Mouse (Mus musculus) stomach, embryonic 14.5 days (tissue): ENCODE results near the gene Pde4d. TPM values are rescaled to one million over a fixed set of nuclear protein-coding genes. Genes with fewer than 3 reads are reported as not detected.
A peak's percentile ranks its signal among the peaks of the same experiment; 100 is the strongest.

ENCODE experiments used
- ATAC-seq: fragments of 200-750 bp; cut with Nextera tagmentation; 2 replicates; pipeline ENCODE4 v1.8.0; 2017; ENCODE audit warnings: low read depth, moderate TSS enrichment; ENCODE audit not compliant: insufficient number of reproducible peaks, insufficient read depth, low FRiP score
- H3K27ac ChIP-seq: fragments of 300-500 bp; sonication (generic); 2 replicates; pipeline ENCODE4 v1.5.1; 2014; ENCODE audit warnings: mild to moderate bottlenecking, low read length, moderate library complexity, mixed read lengths
- H3K27me3 ChIP-seq: fragments of 300-500 bp; sonication (generic); 2 replicates; pipeline ENCODE4 v1.6.1; 2014; ENCODE audit warnings: low read length, control low read depth, mixed read lengths; ENCODE audit not compliant: control insufficient read depth, insufficient read depth
- H3K36me3 ChIP-seq: fragments of 300-500 bp; sonication (generic); 2 replicates; pipeline ENCODE4 v1.6.1; 2014; ENCODE audit warnings: mild to moderate bottlenecking, control low read depth, low read length, moderate library complexity, mixed read lengths; ENCODE audit not compliant: control insufficient read depth, insufficient read depth
- H3K4me1 ChIP-seq: fragments of 300-500 bp; sonication (generic); 2 replicates; pipeline ENCODE4 v1.6.1; 2014; ENCODE audit warnings: low read length, control low read depth, mixed read lengths; ENCODE audit not compliant: control insufficient read depth, insufficient read depth
- H3K4me2 ChIP-seq: fragments of 300-500 bp; sonication (generic); replicated peaks from 2 replicates; pipeline ENCODE4 v1.6.1; 2014; ENCODE audit warnings: low read depth, low read length, control low read depth
- H3K4me3 ChIP-seq: fragments of 300-500 bp; sonication (generic); 2 replicates; pipeline ENCODE4 v1.5.1; 2014; ENCODE audit warnings: low read depth, low read length, control low read depth
- H3K9ac ChIP-seq: fragments of 300-500 bp; sonication (generic); replicated peaks from 2 replicates; pipeline ENCODE4 v1.6.1; 2014; ENCODE audit warnings: low read depth, mild to moderate bottlenecking, control low read depth, low read length, moderate library complexity, mixed read lengths
- H3K9me3 ChIP-seq: fragments of 300-500 bp; sonication (generic); 2 replicates; pipeline ENCODE4 v1.6.1; 2016; ENCODE audit warnings: low read depth, low read length, control low read depth; ENCODE audit not compliant: control insufficient read depth
- WGBS: fragments of 180-500 bp; shearing (Covaris S2); extraction: QIAGEN DNeasy Blood & Tissue Kit; methylation state at CpG from one replicate; pipeline ENCODE4 v1.1.7; 2014; 5-methylcytosine and 5-hydroxymethylcytosine counted together
- polyA plus RNA-seq: library from polyadenylated mRNA; unstranded; fragments of >200 nt; fragmentation: Nextera tagmentation; extraction: Ambion mirVana; gene quantifications from 2 replicates; pipeline ENCODE4 v1.2.1, GENCODE M21; 2014

Gene Pde4d
- polyA plus RNA-seq, 1 experiment from 2014 or later: 29.3 TPM

DNA sequence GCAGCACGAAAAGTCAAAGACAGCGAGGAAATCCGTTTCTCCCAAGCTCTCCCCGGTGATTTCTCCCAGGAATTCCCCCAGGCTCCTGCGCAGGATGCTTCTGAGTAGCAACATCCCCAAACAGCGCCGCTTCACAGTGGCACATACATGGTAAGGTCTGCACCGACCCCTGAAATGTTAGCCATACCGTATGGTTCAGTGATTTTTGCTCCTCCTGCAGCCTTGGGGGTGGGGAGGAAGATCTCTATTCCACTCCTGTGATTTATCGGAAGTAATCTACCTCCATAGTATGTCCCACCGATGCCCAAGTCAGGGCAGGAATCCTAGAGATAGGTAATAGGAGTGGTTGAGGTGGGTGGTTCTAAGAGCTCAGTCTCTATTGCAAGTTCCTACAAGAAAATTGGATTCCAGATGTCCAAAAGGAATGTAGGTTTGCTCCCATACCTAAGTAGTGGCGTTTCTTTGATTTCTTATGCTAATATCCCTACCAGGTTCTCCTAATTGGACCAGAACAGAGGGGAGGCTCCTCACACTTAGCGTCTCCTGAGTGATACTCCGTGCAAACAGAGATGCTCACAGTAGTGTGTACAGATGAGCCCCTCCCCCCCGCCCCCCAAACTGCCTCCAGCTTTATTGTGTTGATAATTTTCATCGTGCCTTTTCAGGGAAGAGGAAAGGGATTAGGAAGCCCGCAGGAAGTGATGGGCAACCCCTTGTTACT, 811.2 kb downstream of the Pde4d start:
- ATAC-seq: peak; percentile 19; the same call in 1 of the 2 replicates
- no peaks in the 10 kb centered on the region for H3K36me3 ChIP-seq
- 3% methylated on average over 17 of the region's 17 CpGs for WGBS
- H3K4me3 ChIP-seq: peak overlapping the region; percentile 50
- peak overlapping the region; percentile 81 for H3K4me2 ChIP-seq
- H3K27me3 ChIP-seq: no peaks in the 10 kb centered on the region
- no peaks in the 10 kb centered on the region for H3K9me3 ChIP-seq
- H3K27ac ChIP-seq: peak overlapping the region; percentile 78
- H3K9ac ChIP-seq: peak overlapping the region; percentile 55
- peaks cover 15% of the 10 kb centered on the region; the same call in 1 of the 2 replicates for H3K4me1 ChIP-seq

DNA sequence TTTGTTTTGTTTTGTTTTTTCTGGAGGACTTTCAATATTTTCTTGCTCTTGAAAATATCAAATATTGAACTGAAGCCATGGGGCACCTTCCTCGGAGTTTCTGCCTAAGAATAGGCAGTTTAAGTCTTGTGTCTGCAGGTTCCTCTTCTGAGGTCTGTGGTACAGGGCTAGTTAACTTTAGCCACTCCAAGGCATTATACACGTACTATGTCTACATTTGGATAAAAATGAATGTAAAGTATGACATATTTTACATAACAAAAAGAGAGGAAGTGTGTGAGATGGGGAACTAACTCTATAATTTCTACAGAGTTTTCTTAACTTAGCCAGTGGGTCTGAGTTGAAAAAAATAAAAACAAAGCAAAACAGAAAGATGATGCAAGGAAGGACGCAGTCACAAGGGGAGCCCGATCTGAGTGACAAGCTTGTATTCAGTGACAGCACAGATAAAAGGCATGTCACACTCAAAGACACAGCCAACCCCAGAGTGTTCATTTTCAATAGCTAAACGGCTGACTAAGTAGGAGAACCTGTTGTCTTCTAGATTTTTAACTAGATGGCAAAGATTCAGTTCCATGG, 812.0 kb downstream of the Pde4d start:
- Histone ChIP-seq H3K27me3 (no peaks in the 10 kb centered on the region), H3K4me2 (peak overlapping the region; percentile 81), H3K9me3 (no peaks in the 10 kb centered on the region), H3K27ac (no peak overlapping the region; the same call in 1 of the 2 replicates), H3K36me3 (no peaks in the 10 kb centered on the region), H3K4me1 (peaks cover 15% of the 10 kb centered on the region; the same call in 1 of the 2 replicates), H3K4me3 (peak overlapping the region; percentile 50; the same call in 1 of the 2 replicates), H3K9ac (no peak overlapping the region)
- 46% methylated on average over 5 of the region's 5 CpGs for WGBS
- ATAC-seq: no peak

DNA sequence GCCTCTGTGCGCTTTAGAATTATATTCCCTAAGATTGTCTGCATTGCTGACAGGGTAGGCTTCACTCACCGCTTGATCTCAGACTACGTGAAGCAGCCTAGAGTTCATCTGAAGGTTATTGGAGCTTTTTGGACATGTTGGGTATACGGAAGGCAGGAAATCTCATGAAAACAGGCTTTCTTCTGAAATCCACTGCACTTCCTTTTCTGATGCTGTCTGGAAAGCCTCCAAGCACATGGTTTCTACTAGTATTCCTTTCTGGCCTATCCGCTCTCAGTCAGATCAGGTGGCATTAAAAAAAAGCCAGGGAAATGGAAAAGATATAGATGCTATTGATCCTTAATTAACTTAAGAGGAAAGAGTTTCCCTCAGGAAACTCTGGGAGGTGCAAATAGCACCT, 812.8 kb downstream of the Pde4d start:
- Histone ChIP-seq H3K9me3 (no peaks in the 10 kb centered on the region), H3K27ac (peak overlapping the region; percentile 55; the same call in 1 of the 2 replicates), H3K9ac (no peak overlapping the region), H3K27me3 (no peaks in the 10 kb centered on the region), H3K36me3 (no peaks in the 10 kb centered on the region), H3K4me3 (peak overlapping the region; percentile 50; the same call in 1 of the 2 replicates), H3K4me2 (peak overlapping the region; percentile 81), H3K4me1 (peaks cover 15% of the 10 kb centered on the region; the same call in 1 of the 2 replicates)
- 47% methylated on average over 5 of the region's 5 CpGs for WGBS
- no peak for ATAC-seq

DNA sequence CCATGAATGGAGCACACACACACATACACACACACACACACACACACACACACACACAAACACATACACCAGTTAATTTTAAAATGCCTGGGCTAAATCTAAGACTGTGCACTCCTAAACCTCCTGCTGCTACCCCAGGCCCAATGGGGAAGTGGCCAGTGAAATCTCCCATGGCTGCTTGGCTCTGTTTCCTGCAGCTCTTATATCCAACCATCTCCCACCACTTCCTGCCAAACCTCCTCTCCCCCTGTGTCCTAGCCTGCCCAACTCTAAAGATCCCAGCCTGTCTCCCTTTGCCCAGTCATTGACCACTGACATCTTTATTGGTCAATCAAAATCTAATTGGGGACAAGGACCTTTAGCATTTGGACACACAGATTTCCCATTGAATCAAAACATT, 814.1 kb downstream of the Pde4d start:
- H3K36me3 ChIP-seq: no peaks in the 10 kb centered on the region
- no peak overlapping the region for H3K4me2 ChIP-seq
- no peak overlapping the region for H3K4me3 ChIP-seq
- H3K9me3 ChIP-seq: no peaks in the 10 kb centered on the region
- no peaks in the 10 kb centered on the region for H3K27me3 ChIP-seq
- no peak for ATAC-seq
- H3K4me1 ChIP-seq: peaks cover 15% of the 10 kb centered on the region; the same call in 1 of the 2 replicates
- no peak overlapping the region for H3K9ac ChIP-seq
- no peak overlapping the region for H3K27ac ChIP-seq

DNA sequence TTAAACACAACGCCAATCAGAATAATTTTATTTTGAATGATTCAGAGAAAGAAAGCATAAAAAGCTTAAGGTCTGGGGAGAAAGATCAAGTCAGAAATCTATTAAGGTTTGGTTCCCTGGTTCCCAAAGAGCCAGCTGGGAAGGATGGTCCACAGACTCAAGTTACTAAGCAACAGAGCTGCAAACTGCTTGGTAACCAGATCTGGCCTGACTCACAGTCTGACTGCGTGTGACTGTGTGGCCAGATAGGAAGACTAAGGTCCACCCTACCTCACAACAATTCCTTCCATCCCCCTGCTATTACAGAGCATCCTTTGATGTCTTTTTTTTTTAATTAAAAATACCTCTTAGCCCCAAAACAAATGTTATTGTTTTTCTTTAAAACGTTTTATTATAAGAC, 818.5 kb downstream of the Pde4d start:
- Histone ChIP-seq H3K27me3 (no peaks in the 10 kb centered on the region), H3K4me1 (no peaks in the 10 kb centered on the region), H3K27ac (no peak overlapping the region), H3K9me3 (no peaks in the 10 kb centered on the region), H3K4me3 (no peak overlapping the region), H3K9ac (no peak overlapping the region), H3K36me3 (no peaks in the 10 kb centered on the region), H3K4me2 (no peak overlapping the region)
- WGBS: 62% methylated on average over 3 of the region's 3 CpGs
- ATAC-seq: no peak

DNA sequence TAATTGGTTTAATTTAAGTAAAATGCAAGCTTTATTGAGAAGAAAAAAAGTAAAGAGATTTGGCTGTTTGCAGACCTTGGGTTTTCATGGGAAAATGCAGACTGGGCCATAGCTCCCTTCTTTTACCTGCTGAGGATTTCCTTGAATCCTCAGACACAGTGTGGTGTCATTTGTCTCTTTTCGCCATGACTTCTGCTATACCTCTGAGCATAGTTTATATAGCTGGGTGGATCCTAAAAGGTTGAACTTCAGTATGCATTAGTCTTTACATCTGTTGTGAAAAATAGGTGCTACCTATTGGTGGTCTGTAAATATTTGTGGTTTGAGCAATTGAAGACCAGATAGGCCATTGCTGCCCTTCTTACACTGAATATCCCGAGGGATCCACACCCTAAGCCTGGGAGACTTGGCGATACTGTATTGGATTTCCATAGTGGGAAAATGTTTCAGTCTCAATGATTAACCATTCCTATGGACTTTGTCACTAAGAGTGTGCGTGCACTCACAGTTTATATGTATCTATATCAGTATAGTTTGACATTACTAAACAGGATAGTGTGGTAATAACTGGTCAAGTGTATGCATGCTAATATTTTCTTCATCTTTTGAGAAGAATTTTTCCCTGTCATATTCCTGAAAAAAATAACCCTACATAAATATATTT, 819.0 kb downstream of the Pde4d start:
- Histone ChIP-seq H3K4me1 (no peaks in the 10 kb centered on the region), H3K4me2 (no peak overlapping the region), H3K9me3 (no peaks in the 10 kb centered on the region), H3K27ac (no peak overlapping the region), H3K36me3 (no peaks in the 10 kb centered on the region), H3K9ac (no peak overlapping the region), H3K4me3 (no peak overlapping the region), H3K27me3 (no peaks in the 10 kb centered on the region)
- WGBS: 90% methylated on average over 4 of the region's 4 CpGs
- ATAC-seq: no peak

DNA sequence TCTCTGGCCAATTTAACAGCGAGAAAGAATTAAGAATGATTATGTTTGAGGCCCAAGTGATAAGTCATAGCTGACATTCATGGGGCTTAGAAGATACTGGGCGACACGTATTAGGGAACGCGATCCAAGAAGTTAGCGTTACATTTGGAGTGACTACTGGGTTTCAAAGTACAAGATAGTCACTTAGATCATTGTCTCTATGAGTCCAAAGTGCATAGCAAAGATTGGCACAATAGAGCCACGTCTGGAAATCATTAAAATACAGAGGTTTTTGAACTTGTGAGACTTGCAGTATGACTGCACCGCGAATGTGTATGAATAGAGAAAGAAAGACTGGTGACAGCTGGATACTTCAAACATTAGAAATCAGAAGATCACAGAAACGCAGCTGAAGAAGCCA, 825.1 kb downstream of the Pde4d start:
- no peak for ATAC-seq
- H3K4me1 ChIP-seq: peaks cover 10% of the 10 kb centered on the region
- 92% methylated on average over 10 of the region's 10 CpGs for WGBS
- peaks cover 5% of the 10 kb centered on the region; the same call in 1 of the 2 replicates for H3K9me3 ChIP-seq
- H3K36me3 ChIP-seq: no peaks in the 10 kb centered on the region
- H3K27me3 ChIP-seq: no peaks in the 10 kb centered on the region
- no peak overlapping the region for H3K9ac ChIP-seq
- H3K4me3 ChIP-seq: no peak overlapping the region
- no peak overlapping the region for H3K4me2 ChIP-seq
- H3K27ac ChIP-seq: no peak overlapping the region

DNA sequence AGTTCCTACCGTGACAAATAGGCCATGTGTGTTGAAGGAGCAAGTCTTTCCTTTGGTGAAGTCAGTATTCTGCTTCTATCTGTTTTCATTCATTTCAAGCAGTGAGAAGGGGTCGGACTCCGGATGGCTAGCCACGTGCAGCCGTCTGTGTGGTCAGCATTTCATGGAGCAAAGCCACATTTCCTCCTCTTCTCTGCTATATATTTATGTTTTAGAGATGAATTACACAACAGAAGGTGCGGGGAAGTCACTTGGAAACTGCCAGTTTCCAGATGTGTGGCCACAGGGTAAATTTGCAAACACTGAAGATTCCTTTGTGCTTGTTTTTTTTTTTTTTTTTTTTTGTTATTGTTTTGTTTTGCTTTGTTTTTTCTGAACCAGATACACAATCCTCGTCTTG, 828.0 kb downstream of the Pde4d start:
- no peak overlapping the region for H3K27ac ChIP-seq
- WGBS: 36% methylated on average over 7 of the region's 7 CpGs
- no peak overlapping the region for H3K4me3 ChIP-seq
- H3K4me1 ChIP-seq: peaks cover 10% of the 10 kb centered on the region
- peaks cover 5% of the 10 kb centered on the region; the same call in 1 of the 2 replicates for H3K9me3 ChIP-seq
- H3K9ac ChIP-seq: no peak overlapping the region
- H3K36me3 ChIP-seq: no peaks in the 10 kb centered on the region
- ATAC-seq: no peak
- H3K27me3 ChIP-seq: no peaks in the 10 kb centered on the region
- H3K4me2 ChIP-seq: no peak overlapping the region
